Mouse (Mus musculus): ENCODE results near the gene Gli1. TPM values are rescaled to one million over a fixed set of nuclear protein-coding genes. Genes with fewer than 3 reads are reported as not detected.
"Not testable (repeated sequence)": the region's sequence is repeated elsewhere in the genome, so short reads cannot be mapped to it uniquely, and the experiment has no call there.

Gli1 gene
- total RNA-seq, 2 experiments from 2014 or later = 1.0 to 2.6 TPM

GRCm38 (mm10) chr10:127324495-127324894 lies 17.3 kb downstream of the Gli1 start:
- intact Hi-C loops (cut with DNase I) = no loop called here
- peak; percentile 26 to 48 for DNase-seq

DNA sequence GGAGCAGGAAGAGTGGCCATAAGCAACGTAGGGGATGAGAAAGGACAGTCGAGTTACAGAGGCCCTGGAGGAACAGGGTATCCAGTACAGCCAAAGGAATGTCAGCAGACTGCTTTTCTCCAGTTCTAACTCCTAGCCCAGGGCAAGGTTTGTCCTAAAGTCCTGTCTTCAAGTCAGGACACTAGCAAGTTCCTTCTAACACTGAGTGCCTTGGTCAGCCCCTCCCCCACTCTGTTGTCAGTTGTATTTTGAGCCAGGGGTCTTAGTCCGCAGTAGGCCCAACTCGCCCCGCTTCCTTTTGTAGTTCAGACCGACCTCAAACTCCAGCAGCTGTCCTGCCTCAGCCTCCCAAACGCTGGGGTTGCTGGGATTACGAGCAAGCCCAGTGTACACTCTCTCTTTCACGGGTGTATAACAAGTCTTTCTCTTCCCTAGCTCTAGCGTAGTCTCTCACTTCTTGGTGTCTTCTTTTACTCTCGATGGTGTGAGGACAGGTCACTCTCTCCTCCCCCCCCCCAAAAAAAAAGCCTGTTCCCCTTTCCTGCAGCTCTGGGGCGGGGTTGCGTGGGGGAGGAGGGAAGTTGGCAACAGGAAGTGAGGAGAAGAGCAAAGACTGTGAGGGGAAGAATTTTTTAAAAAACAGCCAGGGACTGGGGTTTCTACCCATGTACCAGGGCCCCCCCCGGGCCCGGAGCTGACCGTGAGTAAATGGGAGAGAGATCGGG lies 18.5 kb downstream of the Gli1 start:
- peak; percentile 21 to 35 for DNase-seq
- intact Hi-C loops (cut with DNase I) = no loop called here

DNA sequence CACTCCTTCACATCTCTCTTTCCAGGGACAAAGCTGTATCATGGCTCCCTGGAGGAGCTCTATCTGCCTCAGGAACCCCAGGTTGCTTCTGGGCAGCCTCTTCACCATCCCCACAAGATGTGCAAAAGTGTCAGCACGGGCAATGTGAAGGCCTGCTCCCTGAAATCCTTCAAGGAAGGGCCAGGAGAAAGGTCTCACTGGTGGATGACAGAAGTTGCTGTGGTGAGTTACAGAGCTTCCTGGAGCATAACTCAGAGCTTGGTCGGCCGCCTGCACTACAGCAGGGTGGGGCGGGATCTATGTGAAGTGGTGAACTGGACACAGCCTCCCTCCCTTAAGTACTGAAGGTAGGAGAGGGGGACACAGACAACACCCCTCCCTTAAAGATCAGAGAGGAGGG lies 19.1 kb downstream of the Gli1 start:
- DNase-seq = no peak
- intact Hi-C loops (cut with DNase I) = no loop called here

DNA sequence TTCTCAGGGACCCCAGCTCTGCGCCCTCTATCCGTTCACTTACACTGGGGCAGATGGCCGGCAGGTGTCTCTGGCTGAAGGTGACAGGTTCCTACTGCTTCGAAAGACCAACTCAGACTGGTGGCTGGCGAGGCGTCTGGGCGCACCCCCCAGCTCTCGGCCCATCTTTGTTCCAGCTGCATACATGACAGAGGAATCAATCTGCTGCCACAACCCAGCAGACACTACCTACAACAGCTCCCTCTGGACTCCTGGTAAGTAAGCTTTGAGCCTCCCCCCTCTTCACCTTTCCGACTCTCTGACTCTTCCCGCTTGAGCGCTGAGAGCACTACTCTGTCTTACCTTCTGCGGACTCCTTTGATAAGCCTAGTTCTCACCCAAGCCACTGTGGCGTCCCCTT lies 19.6 kb downstream of the Gli1 start:
- no peak for DNase-seq
- intact Hi-C loops (cut with DNase I) = no loop called here

DNA sequence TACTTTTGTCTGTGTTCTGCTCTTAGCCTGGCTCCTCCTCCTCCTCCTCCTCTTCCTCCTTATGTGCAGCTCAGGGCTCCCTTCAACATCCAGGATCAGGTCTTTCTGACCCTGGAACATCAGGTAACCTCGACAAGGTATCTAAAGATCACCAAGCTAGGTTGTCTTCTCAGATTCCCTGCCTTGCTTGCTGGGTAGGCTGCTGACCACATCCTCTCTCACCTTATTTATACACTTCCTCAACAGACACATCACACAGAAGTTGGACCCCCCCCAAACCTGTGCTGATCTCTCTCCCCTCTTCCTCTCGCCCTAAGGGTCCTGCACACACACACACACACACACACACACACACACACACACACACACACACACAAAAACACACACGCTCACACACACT lies 20.2 kb downstream of the Gli1 start, which contains the start of gene Arhgap9:
Gene Arhgap9 (plus strand): TSS at position 344 of the 400 bp plus-strand sequence.
- intact Hi-C loops (cut with DNase I) = no loop called here

DNA sequence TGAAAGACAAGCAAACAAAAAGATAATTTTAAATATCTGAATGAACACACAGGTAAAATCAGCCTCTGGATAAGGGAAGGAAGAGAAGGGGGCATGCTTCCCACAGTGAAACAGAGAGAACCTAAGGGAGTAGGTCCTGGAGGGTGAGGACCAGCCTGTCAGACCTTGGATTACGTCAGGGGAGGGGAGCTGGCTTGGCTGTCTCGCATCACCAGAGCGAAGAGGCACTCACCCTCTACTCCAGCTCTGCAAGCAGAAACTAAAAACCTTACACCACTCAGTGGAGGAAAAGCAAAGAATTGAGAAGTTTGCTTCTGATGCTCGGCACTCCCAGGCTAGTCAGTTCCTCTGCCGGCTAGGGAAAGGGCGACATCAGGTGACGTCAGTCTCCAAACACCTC lies 21.8 kb downstream of the Gli1 start:
- intact Hi-C loops (cut with DNase I) = no loop called here
- no peak for DNase-seq

More for the DNA sequence above, 20.2 kb downstream of the Gli1 start, which contains the start of gene Arhgap9:
- no peak for DNase-seq

GRCm38 (mm10) chr10:127318009-127318408 lies 23.8 kb downstream of the Gli1 start:
- no peak for DNase-seq
- intact Hi-C loops (cut with DNase I) = no loop called here

- intact Hi-C loops (cut with DNase I) = no loop called here
- no peak for DNase-seq
Measured at GRCm38 (mm10) chr10:127317277-127317676, 24.5 kb downstream of the Gli1 start.

GRCm38 (mm10) chr10:127314950-127315349 lies 26.8 kb downstream of the Gli1 start:
- intact Hi-C loops (cut with DNase I); DNase-seq: not testable (repeated sequence)

DNA sequence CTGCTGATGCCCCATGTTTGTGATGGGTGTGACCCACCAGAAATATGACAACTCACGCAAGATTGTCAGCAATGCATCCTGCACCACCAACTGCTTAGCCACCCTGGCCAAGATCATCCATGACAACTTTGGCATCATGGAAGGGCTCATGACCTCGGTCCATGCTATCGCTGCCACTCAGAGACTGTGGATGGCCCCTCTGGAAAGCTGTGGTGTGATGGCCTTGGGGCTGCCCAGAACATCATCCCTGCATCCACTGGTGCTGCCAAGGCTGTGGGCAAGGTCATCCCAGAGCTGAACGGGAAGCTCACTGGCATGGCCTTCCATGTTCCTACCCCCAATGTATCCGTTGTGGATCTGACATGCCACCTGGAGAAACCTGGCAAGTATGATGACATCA lies 28.3 kb downstream of the Gli1 start:
- DNase-seq; intact Hi-C loops (cut with DNase I): not testable (repeated sequence)

GRCm38 (mm10) chr10:127312858-127313257 lies 28.9 kb downstream of the Gli1 start:
- intact Hi-C loops (cut with DNase I) = loop anchor here (1.0 kb wide), 1 partner anchor 47 kb away; the partner anchor contains the start of gene Dctn2
- no peak for DNase-seq

DNA sequence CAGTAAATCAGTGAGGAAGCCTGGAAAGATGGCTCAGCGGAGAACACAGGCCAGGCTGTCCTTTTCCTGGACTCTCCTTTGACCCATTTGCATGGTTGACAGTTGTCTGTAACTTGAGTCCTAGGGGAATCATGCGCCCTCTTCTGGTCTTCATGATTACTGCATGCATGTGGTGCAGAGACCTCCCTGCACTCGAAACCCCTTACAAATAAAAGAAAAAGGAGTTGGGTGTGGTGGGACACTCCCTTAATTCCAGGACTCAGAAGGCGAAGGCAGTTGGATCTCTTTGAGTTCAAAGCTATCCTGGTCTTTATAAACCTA lies 29.5 kb downstream of the Gli1 start:
- intact Hi-C loops (cut with DNase I) = loop anchor here (1.0 kb wide), 1 partner anchor 46 kb away; the partner anchor contains the start of gene Dctn2
- DNase-seq = peak; percentile 85 to 88

- peak; percentile 92 to 94 for DNase-seq
- intact Hi-C loops (cut with DNase I) = loop anchor here (1.0 kb wide), 2 partner anchors 20 to 45 kb away; partner anchors contain the start of gene Dctn2
Measured at GRCm38 (mm10) chr10:127311476-127312355, 30.1 kb downstream of the Gli1 start, which contains the start of gene Mars. Gene Mars (minus strand): TSS chr10:127311786.

- intact Hi-C loops (cut with DNase I) = loop anchor here (1.0 kb wide), 1 partner anchor 19 kb away; no protein-coding TSS in a partner anchor
- DNase-seq = no peak
Measured at GRCm38 (mm10) chr10:127310523-127311475, 31.0 kb downstream of the Gli1 start.

GRCm38 (mm10) chr10:127309167-127309566 lies 32.6 kb downstream of the Gli1 start:
- intact Hi-C loops (cut with DNase I); DNase-seq: not testable (repeated sequence)

- DNase-seq = no peak
- intact Hi-C loops (cut with DNase I) = no loop called here
Measured at GRCm38 (mm10) chr10:127303136-127303535, 38.6 kb downstream of the Gli1 start.

DNA sequence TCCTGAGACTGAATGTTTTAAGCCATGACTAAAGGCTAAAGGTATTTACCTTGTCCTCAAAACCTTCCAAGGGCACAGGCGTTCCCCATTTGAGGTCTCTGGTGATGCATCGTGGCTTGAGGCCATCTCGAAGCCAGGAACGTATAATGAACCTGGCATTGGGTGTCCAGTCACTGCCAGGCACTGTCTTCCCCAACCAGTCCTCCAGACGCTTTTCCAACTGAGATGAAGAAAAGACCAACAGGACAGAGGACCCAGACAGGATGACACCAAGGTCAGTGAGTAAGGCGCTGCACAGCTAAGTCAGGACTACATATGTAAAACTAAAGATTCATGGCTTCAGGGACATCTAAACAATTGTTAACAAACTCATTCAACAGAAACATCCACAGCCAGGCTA lies 41.4 kb downstream of the Gli1 start:
- intact Hi-C loops (cut with DNase I) = no loop called here
- no peak for DNase-seq

- DNase-seq = no peak
- intact Hi-C loops (cut with DNase I) = no loop called here
Measured at GRCm38 (mm10) chr10:127297015-127297871, 44.5 kb downstream of the Gli1 start.

Data from heart, postnatal 36 days (tissue).